Mouse (Mus musculus) liver, postnatal 0 days (tissue): ENCODE results near the gene Nsmce1.

Experiments used
- CTCF ChIP-seq: sonication (generic); IDR thresholded peaks from 2 replicates; pipeline ENCODE4 v1.5.1; 2016; ENCODE audit warnings: antibody characterized with exemption, low read depth
- EP300 ChIP-seq: IDR thresholded peaks from 2 replicates; pipeline ENCODE4 v1.6.1; 2016; ENCODE audit warnings: antibody characterized with exemption, low read depth, mild to moderate bottlenecking

DNA sequence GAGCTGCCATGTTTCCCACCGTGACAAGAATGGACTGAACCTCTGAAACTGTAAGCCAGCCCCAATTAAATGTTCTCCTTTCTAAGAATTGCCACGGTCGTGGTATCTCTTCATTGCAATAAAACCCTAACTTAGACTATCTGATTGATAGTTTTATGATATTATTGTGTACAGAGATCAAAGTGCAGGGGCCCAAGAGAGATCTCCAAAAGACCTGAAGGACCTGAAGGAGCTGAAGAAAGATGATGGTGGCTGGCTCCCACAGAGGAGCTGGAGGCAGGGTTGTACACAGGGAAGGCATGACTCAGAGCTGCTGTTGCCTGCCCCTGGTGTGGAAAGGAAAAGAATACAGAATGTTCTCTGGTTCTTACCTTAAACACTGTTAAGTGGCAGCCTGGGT lies 57.5 kb downstream of the Nsmce1 start:
- TF ChIP-seq EP300 (no peak), CTCF (no peak)
